Mouse (Mus musculus) lung, postnatal 0 days (tissue): ENCODE data around the gene Zfp26.

Source experiments
- CTCF ChIP-seq: IDR thresholded peaks from 2 replicates; pipeline ENCODE4 v1.5.1; 2016; ENCODE audit warnings: antibody characterized with exemption, mild to moderate bottlenecking
- EP300 ChIP-seq: IDR thresholded peaks from 2 replicates; pipeline ENCODE4 v1.6.1; 2016; ENCODE audit warnings: antibody characterized with exemption, mild to moderate bottlenecking, control low read depth

DNA sequence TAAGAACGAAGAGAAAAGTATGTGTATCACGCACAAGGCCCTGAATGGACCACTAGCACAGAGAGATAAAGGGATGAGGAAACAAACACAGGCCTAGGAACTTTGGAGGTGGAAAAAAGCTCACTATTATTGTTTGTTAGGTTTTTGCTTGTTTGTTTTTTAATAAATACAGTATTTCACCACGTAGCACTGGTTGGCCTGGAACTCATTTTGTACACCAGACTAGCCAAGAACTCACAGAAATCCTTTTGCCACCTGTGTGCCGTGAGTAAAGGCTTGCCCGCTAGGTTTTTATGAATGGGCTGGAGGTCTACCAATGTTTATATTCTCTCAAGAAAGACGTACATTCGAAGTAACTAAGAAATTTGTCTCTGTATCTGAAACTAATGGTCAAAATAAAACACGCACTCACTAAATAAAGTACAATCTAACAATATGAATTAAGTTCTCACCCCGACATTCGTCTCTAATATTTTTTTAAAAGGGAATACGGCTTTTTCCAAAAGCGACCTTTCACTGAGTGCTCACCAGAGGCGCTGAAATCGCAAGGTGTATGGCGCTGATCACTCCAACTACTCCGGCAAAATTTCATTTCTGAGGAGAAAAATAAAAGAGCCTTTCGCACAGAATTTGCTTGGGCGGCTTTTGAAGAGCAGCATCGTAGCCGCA is 32.0 kb upstream of the Zfp26 start:
- TF ChIP-seq CTCF, result no peak
- TF ChIP-seq EP300, result no peak
